Mouse (Mus musculus) megakaryocyte, embryonic 14.5 days (primary cell): ENCODE measurements around the gene Pemt.

ENCODE experiments used
- FLI1 ChIP-seq: IDR thresholded peaks from 2 replicates; pipeline ENCODE4 v1.6.1; 2012; ENCODE audit warnings: low read length, inconsistent platforms, mixed read lengths
- GATA1 ChIP-seq: IDR thresholded peaks from 3 replicates; pipeline ENCODE4 v1.6.1; 2012; ENCODE audit warnings: mixed read lengths, low read length, inconsistent platforms, borderline replicate concordance

GRCm38 (mm10) chr11:60076790-60077189 lies 30.5 kb upstream of the Pemt start:
- TF ChIP-seq FLI1 (no peak), GATA1 (no peak)
